Mouse (Mus musculus): ENCODE measurements at regions not wholly inside any gene's neighbourhood (a gene's known extent, or its start where the extent isn't known, plus 50 kb on each side); places are given as distances from the start of the nearest gene placed in this dataset.
A peak's percentile ranks its signal among the peaks of the same experiment; 100 is the strongest.

DNA sequence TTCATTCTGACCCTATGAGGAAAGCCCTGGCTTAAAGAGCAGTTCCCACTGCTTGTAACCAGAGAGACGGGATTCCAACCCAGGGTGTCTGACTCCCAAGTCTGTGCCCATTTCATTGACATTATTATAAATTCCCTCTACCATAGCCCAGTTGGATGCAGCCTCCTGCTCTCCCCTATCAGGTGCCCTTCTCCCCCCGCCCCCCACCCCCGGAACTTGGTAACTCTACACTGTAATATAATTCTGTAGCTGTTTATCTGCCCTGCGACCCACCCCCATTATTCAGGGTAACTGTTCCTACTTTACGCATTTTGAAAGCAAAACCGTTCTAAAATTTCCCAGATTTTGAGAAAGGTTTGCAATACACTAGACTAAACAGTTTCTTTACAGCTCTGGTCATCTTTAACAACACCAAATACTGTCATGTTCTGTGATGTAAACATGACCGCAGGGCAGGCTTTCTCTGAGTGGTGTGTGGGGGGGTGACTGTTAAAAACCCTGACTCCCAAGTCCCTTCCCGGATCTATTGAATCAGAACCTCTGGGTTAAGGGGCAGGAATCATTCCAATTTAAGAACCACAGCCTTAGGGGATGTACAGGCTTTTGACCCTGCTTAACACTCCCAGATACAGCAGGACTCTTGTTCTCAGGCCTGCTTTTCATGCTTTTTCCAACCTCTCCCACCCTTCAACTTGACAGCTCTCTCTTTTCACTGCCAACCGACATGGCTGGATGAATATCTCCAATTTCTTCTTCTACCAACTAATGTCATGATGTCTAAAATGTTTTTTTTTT, 283.8 kb downstream of the Dhx15 start:
- Histone ChIP-seq H3K9ac (replicated peaks; ENCODE audit: low read length) (no peak overlapping the region), H3K27me3 (ENCODE audit: insufficient read depth, low read length) (no peaks in the 10 kb centered on the region), H3K4me1 (ENCODE audit: insufficient read depth, low read length) (no peaks in the 10 kb centered on the region), H3K36me3 (ENCODE audit: insufficient read depth, low read length) (no peaks in the 10 kb centered on the region), H3K4me3 (ENCODE audit: low read length) (no peak overlapping the region), H3K9me3 (ENCODE audit: low read length) (no peaks in the 10 kb centered on the region), H3K4me2 (replicated peaks; ENCODE audit: low read depth, low read length) (no peak overlapping the region), H3K27ac (ENCODE audit: low read length) (no peak overlapping the region)
- 21% methylated on average over 9 of the region's 9 CpGs for WGBS
- ATAC-seq (ENCODE audit: low FRiP score, low TSS enrichment), result peak; percentile 74; the same call in 1 of the 2 replicates

DNA sequence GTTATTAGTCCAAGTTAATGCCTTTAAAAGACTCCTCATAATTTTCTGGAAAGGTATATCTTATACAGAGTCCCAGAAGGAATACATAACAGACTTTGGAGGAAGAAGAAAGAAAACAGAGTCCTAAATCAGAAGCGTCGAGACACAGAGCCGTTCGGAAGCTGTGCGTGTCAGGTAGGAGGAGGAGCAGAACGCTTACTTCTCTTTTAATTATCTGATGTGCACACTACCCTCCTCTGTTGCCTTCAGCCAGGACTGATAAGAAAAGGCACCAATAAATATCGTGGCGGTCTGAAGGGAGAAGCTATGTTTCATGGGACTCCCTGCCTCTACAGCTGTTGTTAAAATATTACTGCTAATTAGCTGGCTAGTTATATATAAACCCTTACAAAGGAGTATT, 296.2 kb downstream of the Dhx15 start:
- Histone ChIP-seq H3K27ac (ENCODE audit: low read length) (no peak overlapping the region), H3K36me3 (ENCODE audit: insufficient read depth, low read length) (no peaks in the 10 kb centered on the region), H3K9ac (replicated peaks; ENCODE audit: low read length) (no peak overlapping the region), H3K9me3 (ENCODE audit: low read length) (no peaks in the 10 kb centered on the region), H3K4me2 (replicated peaks; ENCODE audit: low read depth, low read length) (peak overlapping the region; percentile 27; the same call in 1 of the 2 replicates), H3K4me1 (ENCODE audit: insufficient read depth, low read length) (no peaks in the 10 kb centered on the region), H3K27me3 (ENCODE audit: insufficient read depth, low read length) (no peaks in the 10 kb centered on the region), H3K4me3 (ENCODE audit: low read length) (no peak overlapping the region)
- 36% methylated on average over 8 of the region's 8 CpGs for WGBS
- ATAC-seq (ENCODE audit: low FRiP score, low TSS enrichment), result no peak

DNA sequence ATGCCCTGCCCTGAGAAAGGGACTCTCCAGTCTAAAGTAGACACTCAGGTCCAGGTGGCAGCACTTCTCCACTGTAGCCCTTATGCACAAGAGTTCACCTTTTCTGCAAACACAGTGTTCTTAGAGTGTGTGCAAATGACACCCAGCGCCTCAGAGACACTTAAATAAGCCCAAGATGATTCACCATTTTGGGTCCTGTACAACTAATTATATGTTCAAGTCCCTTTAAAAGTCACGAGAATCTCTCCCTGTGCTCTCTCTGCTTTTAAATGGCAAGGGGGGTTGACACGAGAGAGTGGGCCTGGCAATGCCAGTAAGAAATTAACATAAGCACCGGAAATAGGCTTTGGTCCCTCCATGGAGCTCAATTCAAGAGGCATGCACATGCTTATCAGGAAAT, 299.0 kb downstream of the Dhx15 start:
- 78% methylated on average over 4 of the region's 4 CpGs for WGBS

DNA sequence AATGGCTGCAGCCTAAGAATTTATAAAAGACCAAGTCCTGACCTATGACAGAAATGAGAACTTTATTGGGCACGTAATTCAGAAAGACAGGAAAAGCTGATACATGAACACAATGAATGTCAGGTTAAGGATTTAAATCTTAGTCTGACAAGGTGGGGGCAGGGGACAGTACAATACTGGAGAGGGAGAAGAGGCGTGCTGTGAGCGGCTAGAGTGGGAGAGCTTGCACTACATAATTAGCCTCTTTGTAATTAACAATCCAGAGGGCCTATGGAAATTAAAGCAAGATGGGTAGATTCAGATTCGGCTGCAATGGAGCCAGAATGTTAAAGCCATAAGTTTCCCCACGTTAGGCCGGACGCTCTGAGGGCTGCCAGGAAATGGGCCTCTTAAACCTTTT, 301.9 kb downstream of the Dhx15 start:
- Histone ChIP-seq H3K27me3 (ENCODE audit: insufficient read depth, low read length) (no peaks in the 10 kb centered on the region), H3K4me3 (ENCODE audit: low read length) (no peak overlapping the region)

More for the DNA sequence above, 299.0 kb downstream of the Dhx15 start:
- H3K4me3 ChIP-seq (ENCODE audit: low read length), result no peak overlapping the region
- no peak overlapping the region for H3K27ac ChIP-seq (ENCODE audit: low read length)
- ATAC-seq (ENCODE audit: low FRiP score, low TSS enrichment), result no peak
- no peaks in the 10 kb centered on the region for H3K36me3 ChIP-seq (ENCODE audit: insufficient read depth, low read length)
- no peaks in the 10 kb centered on the region for H3K9me3 ChIP-seq (ENCODE audit: low read length)
- no peak overlapping the region for H3K4me2 ChIP-seq (replicated peaks; ENCODE audit: low read depth, low read length)
- no peaks in the 10 kb centered on the region for H3K4me1 ChIP-seq (ENCODE audit: insufficient read depth, low read length)
- H3K27me3 ChIP-seq (ENCODE audit: insufficient read depth, low read length), result no peaks in the 10 kb centered on the region
- no peak overlapping the region for H3K9ac ChIP-seq (replicated peaks; ENCODE audit: low read length)

DNA sequence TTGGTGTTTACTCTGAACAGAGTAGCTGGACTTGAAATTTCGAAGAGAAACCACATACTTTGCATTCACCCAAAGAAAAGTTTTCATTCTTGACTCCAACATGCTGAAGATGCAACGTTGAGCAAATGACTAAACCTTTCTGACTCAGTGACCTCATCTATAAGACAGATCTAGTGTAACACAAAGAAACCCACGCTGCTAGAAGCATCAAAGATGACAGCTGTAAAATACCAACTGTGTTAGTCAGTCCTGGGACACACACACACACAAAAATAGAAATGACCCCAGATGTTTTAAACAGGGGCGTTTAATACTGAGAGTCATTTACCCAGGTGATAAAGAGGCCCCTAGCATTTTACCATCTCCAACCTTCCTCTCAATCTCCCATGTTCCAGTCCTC, 307.7 kb downstream of the Dhx15 start:
- no peak overlapping the region for H3K4me3 ChIP-seq (ENCODE audit: low read length)
- 69% methylated on average over 4 of the region's 4 CpGs for WGBS
- no peaks in the 10 kb centered on the region for H3K36me3 ChIP-seq (ENCODE audit: insufficient read depth, low read length)
- H3K4me1 ChIP-seq (ENCODE audit: insufficient read depth, low read length), result no peaks in the 10 kb centered on the region
- H3K4me2 ChIP-seq (replicated peaks; ENCODE audit: low read depth, low read length), result no peak overlapping the region
- ATAC-seq (ENCODE audit: low FRiP score, low TSS enrichment), result no peak
- no peak overlapping the region for H3K27ac ChIP-seq (ENCODE audit: low read length)
- H3K9me3 ChIP-seq (ENCODE audit: low read length), result no peaks in the 10 kb centered on the region
- H3K27me3 ChIP-seq (ENCODE audit: insufficient read depth, low read length), result no peaks in the 10 kb centered on the region
- no peak overlapping the region for H3K9ac ChIP-seq (replicated peaks; ENCODE audit: low read length)

More for the DNA sequence above, 301.9 kb downstream of the Dhx15 start:
- no peak overlapping the region for H3K4me2 ChIP-seq (replicated peaks; ENCODE audit: low read depth, low read length)
- no peak for ATAC-seq (ENCODE audit: low FRiP score, low TSS enrichment)
- no peak overlapping the region for H3K27ac ChIP-seq (ENCODE audit: low read length)
- no peaks in the 10 kb centered on the region for H3K9me3 ChIP-seq (ENCODE audit: low read length)
- no peak overlapping the region for H3K9ac ChIP-seq (replicated peaks; ENCODE audit: low read length)
- 37% methylated on average over 7 of the region's 7 CpGs for WGBS
- H3K4me1 ChIP-seq (ENCODE audit: insufficient read depth, low read length), result no peaks in the 10 kb centered on the region
- no peaks in the 10 kb centered on the region for H3K36me3 ChIP-seq (ENCODE audit: insufficient read depth, low read length)

DNA sequence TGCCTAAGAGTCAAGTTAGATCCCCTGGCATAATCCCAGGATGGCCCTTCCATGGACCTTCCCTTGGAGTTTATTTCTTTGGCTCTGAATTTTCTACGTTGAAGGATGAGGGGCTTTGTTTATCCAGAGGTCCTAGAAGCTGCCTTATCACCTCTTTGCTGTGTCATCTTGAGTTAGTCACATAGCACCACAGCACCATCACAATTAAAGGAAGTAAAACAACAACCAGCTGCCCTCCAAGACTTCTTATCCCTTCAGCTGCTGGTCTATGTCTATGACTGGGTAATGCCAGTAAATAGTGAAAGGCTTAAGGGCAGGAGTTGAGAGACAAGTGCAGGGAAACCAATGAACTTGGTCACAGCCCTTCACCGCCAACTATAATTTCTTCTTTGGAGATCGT, 308.1 kb downstream of the Dhx15 start:
- Histone ChIP-seq H3K27me3 (ENCODE audit: insufficient read depth, low read length) (no peaks in the 10 kb centered on the region), H3K4me1 (ENCODE audit: insufficient read depth, low read length) (no peaks in the 10 kb centered on the region), H3K4me3 (ENCODE audit: low read length) (no peak overlapping the region), H3K27ac (ENCODE audit: low read length) (no peak overlapping the region), H3K4me2 (replicated peaks; ENCODE audit: low read depth, low read length) (no peak overlapping the region), H3K36me3 (ENCODE audit: insufficient read depth, low read length) (no peaks in the 10 kb centered on the region), H3K9me3 (ENCODE audit: low read length) (no peaks in the 10 kb centered on the region), H3K9ac (replicated peaks; ENCODE audit: low read length) (no peak overlapping the region)
- ATAC-seq (ENCODE audit: low FRiP score, low TSS enrichment), result no peak
- 81% methylated on average over 3 of the region's 3 CpGs for WGBS

DNA sequence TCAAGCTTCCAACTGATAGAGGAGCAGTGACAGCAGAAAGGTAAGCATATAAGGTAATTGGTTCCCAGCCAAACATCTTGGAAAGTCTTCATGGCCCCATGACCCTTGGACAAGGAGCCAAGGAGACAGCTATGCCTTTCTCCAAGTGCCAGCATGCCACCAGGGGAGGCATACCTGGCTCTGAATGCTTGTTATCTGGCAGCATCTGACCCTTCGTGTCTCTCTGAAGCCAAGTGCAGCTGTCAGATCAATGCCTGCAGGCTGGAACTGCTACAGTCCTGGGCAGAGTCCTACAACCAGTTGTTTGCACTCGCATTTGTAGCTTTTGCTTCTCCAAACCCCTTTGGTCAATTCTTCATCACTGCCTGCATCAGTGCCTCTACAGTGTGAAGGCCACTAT, 309.3 kb upstream of the Ppargc1a start:
- Histone ChIP-seq H3K4me1 (ENCODE audit: insufficient read depth, low read length) (no peaks in the 10 kb centered on the region), H3K9me3 (ENCODE audit: low read length) (no peaks in the 10 kb centered on the region), H3K36me3 (ENCODE audit: insufficient read depth, low read length) (no peaks in the 10 kb centered on the region), H3K9ac (replicated peaks; ENCODE audit: low read length) (no peak overlapping the region), H3K27ac (ENCODE audit: low read length) (no peak overlapping the region), H3K27me3 (ENCODE audit: insufficient read depth, low read length) (no peaks in the 10 kb centered on the region), H3K4me3 (ENCODE audit: low read length) (no peak overlapping the region), H3K4me2 (replicated peaks; ENCODE audit: low read depth, low read length) (no peak overlapping the region)
- ATAC-seq (ENCODE audit: low FRiP score, low TSS enrichment), result no peak
- WGBS, result 84% methylated on average over 2 of the region's 2 CpGs

DNA sequence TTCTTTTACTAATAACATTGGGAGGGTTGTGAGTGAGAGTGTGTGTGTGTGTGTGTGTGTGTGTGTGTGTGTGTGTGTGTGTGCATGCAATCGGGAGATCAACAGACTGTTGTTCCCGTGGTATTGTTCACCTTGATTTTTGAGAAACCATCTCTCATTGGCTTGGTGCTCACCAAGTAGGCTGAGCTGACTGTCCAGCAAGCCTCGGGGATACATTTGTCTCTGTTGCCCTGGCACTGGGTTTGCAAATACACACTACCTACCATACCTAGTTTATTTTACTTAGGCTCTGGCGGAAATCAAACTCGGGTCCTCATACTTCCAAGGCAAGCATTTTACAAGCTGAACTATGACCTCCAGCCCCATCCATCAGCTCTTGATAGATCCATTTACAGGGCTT, 306.0 kb upstream of the Ppargc1a start:
- Histone ChIP-seq H3K27me3 (ENCODE audit: insufficient read depth, low read length) (no peaks in the 10 kb centered on the region), H3K4me1 (ENCODE audit: insufficient read depth, low read length) (no peaks in the 10 kb centered on the region), H3K9me3 (ENCODE audit: low read length) (no peaks in the 10 kb centered on the region), H3K4me2 (replicated peaks; ENCODE audit: low read depth, low read length) (no peak overlapping the region), H3K27ac (ENCODE audit: low read length) (no peak overlapping the region), H3K9ac (replicated peaks; ENCODE audit: low read length) (no peak overlapping the region), H3K4me3 (ENCODE audit: low read length) (no peak overlapping the region), H3K36me3 (ENCODE audit: insufficient read depth, low read length) (no peaks in the 10 kb centered on the region)
- no peak for ATAC-seq (ENCODE audit: low FRiP score, low TSS enrichment)
- 69% methylated on average over 5 of the region's 5 CpGs for WGBS

DNA sequence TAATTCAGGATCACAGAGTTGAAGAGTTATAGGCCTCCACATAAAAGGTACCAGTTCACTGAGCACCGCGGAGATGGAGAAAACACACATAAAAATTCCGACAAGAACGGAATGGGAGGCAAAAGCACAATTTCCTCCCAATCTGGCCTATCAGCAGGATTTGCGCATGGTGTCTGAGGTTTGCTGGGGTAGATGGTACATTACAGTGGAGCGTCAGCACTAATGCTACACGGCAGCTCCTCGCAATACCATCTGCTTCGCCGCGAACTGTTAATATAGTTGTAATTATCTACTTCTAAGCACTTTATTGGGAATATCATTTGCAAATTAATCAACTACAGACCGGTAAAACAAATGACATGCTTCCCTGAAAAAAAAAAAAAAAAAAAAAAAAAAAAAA, 304.2 kb upstream of the Ppargc1a start:
- Histone ChIP-seq H3K4me1 (ENCODE audit: insufficient read depth, low read length) (no peaks in the 10 kb centered on the region), H3K27me3 (ENCODE audit: insufficient read depth, low read length) (no peaks in the 10 kb centered on the region), H3K4me3 (ENCODE audit: low read length) (no peak overlapping the region), H3K4me2 (replicated peaks; ENCODE audit: low read depth, low read length) (no peak overlapping the region), H3K9ac (replicated peaks; ENCODE audit: low read length) (no peak overlapping the region), H3K9me3 (ENCODE audit: low read length) (no peaks in the 10 kb centered on the region), H3K36me3 (ENCODE audit: insufficient read depth, low read length) (no peaks in the 10 kb centered on the region), H3K27ac (ENCODE audit: low read length) (no peak overlapping the region)
- no peak for ATAC-seq (ENCODE audit: low FRiP score, low TSS enrichment)
- 88% methylated on average over 12 of the region's 12 CpGs for WGBS

DNA sequence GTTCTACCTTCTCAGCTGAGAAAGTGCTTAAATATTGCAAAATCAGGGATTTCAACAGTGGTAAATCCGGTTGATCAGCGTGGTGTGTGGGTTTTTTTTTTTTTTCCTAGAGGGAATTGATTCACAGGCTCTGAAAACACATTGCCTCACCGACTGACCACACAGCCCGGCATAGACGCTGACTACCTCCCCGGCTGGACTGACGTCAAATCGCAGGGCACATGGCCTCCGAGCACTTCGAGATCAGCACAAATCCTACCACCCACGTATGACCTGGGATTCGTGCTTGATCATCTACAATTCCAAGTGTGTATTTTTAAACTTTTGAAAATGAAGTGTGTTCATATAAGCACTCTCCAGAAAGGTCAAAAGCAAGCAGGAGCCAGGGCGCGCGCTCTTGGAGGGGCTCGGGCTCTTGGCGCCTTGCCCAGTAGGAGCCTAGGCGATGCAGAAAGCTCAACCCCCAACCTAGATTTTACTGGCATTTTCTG, 300.7 kb upstream of the Ppargc1a start:
- WGBS, result 69% methylated on average over 18 of the region's 18 CpGs
- Histone ChIP-seq H3K9me3 (ENCODE audit: low read length) (no peaks in the 10 kb centered on the region), H3K4me2 (replicated peaks; ENCODE audit: low read depth, low read length) (0 out of 2 replicates have a peak overlapping the region, but pooled peaks have one; percentile 14), H3K27ac (ENCODE audit: low read length) (no peak overlapping the region), H3K36me3 (ENCODE audit: insufficient read depth, low read length) (no peaks in the 10 kb centered on the region), H3K27me3 (ENCODE audit: insufficient read depth, low read length) (no peaks in the 10 kb centered on the region), H3K9ac (replicated peaks; ENCODE audit: low read length) (no peak overlapping the region), H3K4me3 (ENCODE audit: low read length) (no peak overlapping the region), H3K4me1 (ENCODE audit: insufficient read depth, low read length) (no peaks in the 10 kb centered on the region)
- no peak for ATAC-seq (ENCODE audit: low FRiP score, low TSS enrichment)

Measured in kidney, embryonic 16.5 days (tissue).